Mouse (Mus musculus) heart, embryonic 14.5 days (tissue): ENCODE data around the gene Abcg2. TPM values are rescaled to one million over a fixed set of nuclear protein-coding genes. Genes with fewer than 3 reads are reported as not detected.

Source experiments
- ATAC-seq: fragments of 200-750 bp; cut with Nextera tagmentation; 2 replicates; pipeline ENCODE4 v1.8.0; 2017; ENCODE audit warnings: low read depth, moderate TSS enrichment; ENCODE audit not compliant: insufficient number of reproducible peaks, insufficient read depth, low FRiP score
- H3K27ac ChIP-seq, 2 experiments: fragments of 200-500 bp in 1 of 2; fragments of 300-500 bp in 1 of 2; sonication (generic) in 1 of 2; replicated peaks in 1 of 2; 2 replicates each; pipeline ENCODE4 v1.5.1; 2012 to 2014; ENCODE audit warnings: low read depth in 2 of 2, low read length in 2 of 2, control low read depth in 1 of 2, mild to moderate bottlenecking in 1 of 2, mixed read lengths in 1 of 2; ENCODE audit not compliant: control insufficient read depth in 1 of 2, insufficient read depth in 1 of 2
- H3K27me3 ChIP-seq: fragments of 300-500 bp; sonication (generic); 2 replicates; pipeline ENCODE4 v1.6.1; 2014; ENCODE audit warnings: mild to moderate bottlenecking, low read length, control low read depth; ENCODE audit not compliant: control insufficient read depth, insufficient read depth
- H3K36me3 ChIP-seq: fragments of 300-500 bp; sonication (generic); 2 replicates; pipeline ENCODE4 v1.6.1; 2014; ENCODE audit warnings: mild to moderate bottlenecking, control low read depth, low read length, mixed read lengths; ENCODE audit not compliant: control insufficient read depth, insufficient read depth
- H3K4me1 ChIP-seq, 2 experiments: fragments of 200-500 bp in 1 of 2; fragments of 300-500 bp in 1 of 2; sonication (generic) in 1 of 2; 2 replicates each; pipeline ENCODE4 v1.6.1; 2012 to 2014; ENCODE audit warnings: low read length in 2 of 2, control low read depth in 1 of 2, mixed read lengths in 1 of 2; ENCODE audit not compliant: control insufficient read depth in 2 of 2, insufficient read depth in 2 of 2
- H3K4me2 ChIP-seq: fragments of 300-500 bp; sonication (generic); 2 replicates; pipeline ENCODE4 v1.6.1; 2014; ENCODE audit warnings: mild to moderate bottlenecking, low read length
- H3K4me3 ChIP-seq, 2 experiments: fragments of 200-500 bp in 1 of 2; fragments of 300-500 bp in 1 of 2; sonication (generic) in 1 of 2; 2 replicates each; pipeline ENCODE4 v1.5.1; 2012 to 2014; ENCODE audit warnings: low read length in 2 of 2, mild to moderate bottlenecking in 2 of 2, control low read depth in 1 of 2, low read depth in 1 of 2, moderate library complexity in 1 of 2; ENCODE audit not compliant: control insufficient read depth in 1 of 2, insufficient read depth in 1 of 2
- H3K9ac ChIP-seq: fragments of 300-500 bp; sonication (generic); 2 replicates; pipeline ENCODE4 v1.6.1; 2014; ENCODE audit warnings: mild to moderate bottlenecking, low read length
- H3K9me3 ChIP-seq: fragments of 300-500 bp; sonication (generic); 2 replicates; pipeline ENCODE4 v1.6.1; 2016; ENCODE audit warnings: low read length, control low read depth; ENCODE audit not compliant: control insufficient read depth
- WGBS: fragments of 180-500 bp; shearing (Covaris S2); extraction: QIAGEN DNeasy Blood & Tissue Kit; methylation state at CpG from one replicate; pipeline ENCODE4 v1.1.7; 2014; 5-methylcytosine and 5-hydroxymethylcytosine counted together
- polyA plus RNA-seq: library from polyadenylated mRNA; unstranded; fragments of >200 nt; fragmentation: Nextera tagmentation; extraction: Ambion mirVana; gene quantifications from 2 replicates; pipeline ENCODE4 v1.2.1, GENCODE M21; 2014

Gene Abcg2
- polyA plus RNA-seq, 1 experiment from 2014 or later, result 68.0 TPM

DNA sequence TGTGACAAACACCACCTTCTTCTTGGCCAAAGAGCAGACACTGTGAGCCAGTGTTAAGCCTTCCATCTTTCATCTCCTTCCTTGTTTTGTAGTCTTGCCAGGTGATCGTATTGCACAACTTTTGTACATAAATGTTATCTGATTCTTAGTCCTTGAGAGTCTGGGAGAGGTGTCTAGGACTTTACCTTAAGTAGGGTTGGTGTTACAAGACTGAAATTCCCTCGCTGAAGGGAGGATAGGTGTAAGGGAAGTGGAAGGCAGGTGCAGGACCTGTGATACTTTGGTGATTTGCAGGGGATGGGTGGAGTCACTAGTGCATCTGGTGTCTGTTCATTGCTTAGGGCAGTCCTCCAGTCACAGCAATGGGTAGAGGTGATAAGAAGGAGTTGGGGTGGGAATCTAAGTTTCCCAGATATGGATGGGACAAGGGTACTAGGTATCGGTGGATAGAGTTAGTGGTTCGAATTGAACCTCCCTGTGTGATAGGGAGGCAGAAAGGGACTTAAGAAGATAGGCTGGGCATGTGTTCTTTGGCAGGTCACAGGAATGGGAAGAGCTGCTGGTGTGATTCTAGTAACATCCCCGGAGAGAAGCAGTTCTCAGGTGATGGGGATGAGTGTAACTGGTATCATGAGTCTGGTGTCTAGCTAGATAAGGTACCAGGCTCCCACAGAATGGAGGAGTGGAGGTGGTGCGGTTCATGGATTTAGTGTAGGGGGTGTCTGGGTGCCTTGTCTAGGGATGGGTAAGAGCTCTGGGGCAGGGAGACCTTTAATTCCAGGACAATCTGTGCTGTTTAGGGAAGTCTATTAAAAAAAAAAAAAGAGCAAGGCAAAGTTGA lies 25.8 kb downstream of the Abcg2 start:
- no peaks in the 10 kb centered on the region for H3K36me3 ChIP-seq
- peaks cover 6% of the 10 kb centered on the region for H3K9me3 ChIP-seq
- no peak overlapping the region for H3K4me3 ChIP-seq
- no peak for ATAC-seq
- H3K9ac ChIP-seq, result no peak overlapping the region
- H3K4me1 ChIP-seq, result no peaks in the 10 kb centered on the region
- H3K27me3 ChIP-seq, result no peaks in the 10 kb centered on the region
- no peak overlapping the region for H3K27ac ChIP-seq
- WGBS, result 71% methylated on average over 6 of the region's 6 CpGs
- no peak overlapping the region for H3K4me2 ChIP-seq

DNA sequence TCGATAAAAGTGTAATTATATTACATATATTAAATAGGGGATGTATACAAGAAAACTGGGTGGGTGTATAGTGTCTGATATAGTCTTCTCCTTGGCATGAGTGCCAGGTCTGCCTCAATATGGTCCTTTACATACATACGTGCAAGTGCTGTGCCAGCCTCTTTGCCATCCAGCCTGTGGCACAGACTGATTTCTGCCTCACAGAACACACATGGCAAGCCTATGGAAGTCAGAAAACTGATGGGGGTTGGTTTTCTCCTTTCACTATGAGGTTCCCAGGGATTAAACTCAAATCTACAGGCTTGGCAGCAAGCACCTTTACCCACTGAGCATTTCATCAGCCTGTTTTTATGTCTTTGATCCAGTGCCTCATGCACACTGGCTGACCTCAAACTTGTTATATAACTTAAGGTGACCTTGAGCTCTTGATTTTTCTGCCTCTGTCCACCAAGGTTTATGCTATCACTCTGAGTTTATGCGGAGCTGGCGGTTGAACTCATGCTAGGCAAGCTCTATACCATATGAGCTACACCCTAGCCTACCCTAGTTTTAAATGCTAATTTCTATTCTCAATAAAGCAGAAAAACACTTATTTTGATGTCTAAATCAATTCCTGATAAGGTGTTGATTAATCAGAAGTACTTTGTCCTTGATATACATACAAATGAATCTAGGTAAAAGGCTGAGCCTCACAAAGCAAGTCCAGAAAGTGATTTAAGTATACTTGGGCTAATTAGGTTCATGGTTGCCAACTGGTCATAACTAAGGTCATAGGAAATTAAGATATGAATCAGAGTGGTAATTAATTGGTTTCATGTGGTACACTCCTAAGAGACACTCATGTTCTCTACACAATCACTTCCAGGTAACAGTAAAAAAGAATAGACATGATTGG lies 26.7 kb downstream of the Abcg2 start:
- H3K36me3 ChIP-seq, result no peaks in the 10 kb centered on the region
- 63% methylated on average over 4 of the region's 4 CpGs for WGBS
- no peak overlapping the region for H3K4me3 ChIP-seq
- H3K4me2 ChIP-seq, result no peak overlapping the region
- H3K4me1 ChIP-seq, result no peaks in the 10 kb centered on the region
- H3K9ac ChIP-seq, result no peak overlapping the region
- no peak overlapping the region for H3K27ac ChIP-seq
- ATAC-seq, result peak; percentile 83
- no peaks in the 10 kb centered on the region for H3K27me3 ChIP-seq
- peaks cover 6% of the 10 kb centered on the region for H3K9me3 ChIP-seq

DNA sequence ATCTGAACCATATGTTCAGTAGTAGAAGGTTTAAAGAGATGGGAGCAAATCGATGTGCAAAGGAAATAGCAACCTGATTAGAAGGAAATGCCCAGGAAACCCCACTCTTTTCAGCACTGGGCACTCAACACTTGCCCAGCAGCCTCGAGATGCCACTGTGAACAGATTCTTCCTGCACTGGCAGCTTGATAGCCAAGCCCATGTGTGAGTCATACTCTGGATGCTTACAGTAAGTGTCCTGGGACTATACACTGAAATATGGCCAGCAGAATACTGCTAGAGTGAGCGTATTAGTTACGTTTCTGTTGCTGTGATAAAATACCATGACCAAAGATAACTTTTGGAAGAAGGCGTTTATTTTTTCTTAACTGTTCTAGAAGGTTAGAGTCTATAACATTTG lies 39.8 kb downstream of the Abcg2 start:
- 49% methylated on average over 5 of the region's 5 CpGs for WGBS
- H3K27me3 ChIP-seq, result no peaks in the 10 kb centered on the region

DNA sequence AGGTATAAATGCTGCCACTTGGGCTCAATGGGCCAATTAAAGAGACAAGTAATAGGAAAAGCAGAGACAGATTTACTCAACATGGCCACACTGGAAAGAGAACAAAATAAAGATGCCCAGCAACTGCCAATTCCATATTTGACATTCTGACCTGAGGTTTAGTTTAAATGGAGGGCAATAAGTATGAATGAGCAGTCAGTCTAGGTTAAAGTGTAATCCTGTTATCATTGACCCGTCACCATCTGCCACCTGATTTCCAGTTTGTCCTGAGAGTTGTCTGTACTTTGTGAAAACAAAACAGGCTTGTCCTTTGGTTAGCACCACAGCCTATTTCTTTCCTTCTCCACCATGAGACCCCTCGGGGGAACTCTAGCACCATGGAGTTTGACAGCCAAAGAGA lies 44.9 kb downstream of the Abcg2 start:
- Histone ChIP-seq H3K4me1 (no peaks in the 10 kb centered on the region), H3K9ac (no peak overlapping the region), H3K36me3 (no peaks in the 10 kb centered on the region), H3K4me2 (no peak overlapping the region), H3K9me3 (no peaks in the 10 kb centered on the region), H3K27me3 (no peaks in the 10 kb centered on the region), H3K4me3 (no peak overlapping the region), H3K27ac (no peak overlapping the region)
- ATAC-seq, result no peak
- WGBS, result 58% methylated on average over 2 of the region's 2 CpGs

More for the DNA sequence above, 39.8 kb downstream of the Abcg2 start:
- Histone ChIP-seq H3K4me3 (no peak overlapping the region), H3K4me1 (no peaks in the 10 kb centered on the region), H3K36me3 (no peaks in the 10 kb centered on the region), H3K4me2 (no peak overlapping the region), H3K27ac (no peak overlapping the region), H3K9me3 (no peaks in the 10 kb centered on the region), H3K9ac (no peak overlapping the region)
- ATAC-seq, result no peak

DNA sequence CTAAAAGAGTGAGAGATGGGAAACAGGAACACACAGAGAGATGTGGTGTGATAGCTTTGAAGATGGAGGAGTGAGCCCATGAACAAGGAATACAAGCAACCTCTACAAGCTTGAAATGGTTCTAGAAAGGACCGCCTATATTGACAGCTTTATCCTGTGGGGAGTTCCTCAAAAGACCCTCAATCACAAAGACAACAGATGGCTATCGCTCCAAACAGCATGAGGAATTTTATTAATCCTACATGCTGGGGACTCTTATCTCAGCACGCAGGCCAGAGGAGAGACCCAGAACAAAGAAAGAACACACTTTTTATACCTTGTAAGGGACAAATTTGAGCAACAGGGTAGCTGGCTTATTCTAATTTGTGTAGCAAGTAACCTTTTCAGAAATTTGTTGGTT lies 48.1 kb downstream of the Abcg2 start:
- H3K9me3 ChIP-seq, result no peaks in the 10 kb centered on the region
- H3K4me3 ChIP-seq, result no peak overlapping the region
- no peaks in the 10 kb centered on the region for H3K36me3 ChIP-seq
- WGBS, result 28% methylated on average over 3 of the region's 3 CpGs
- H3K4me2 ChIP-seq, result no peak overlapping the region
- H3K4me1 ChIP-seq, result no peaks in the 10 kb centered on the region
- no peak for ATAC-seq
- H3K27me3 ChIP-seq, result no peaks in the 10 kb centered on the region
- no peak overlapping the region for H3K9ac ChIP-seq
- H3K27ac ChIP-seq, result no peak overlapping the region

DNA sequence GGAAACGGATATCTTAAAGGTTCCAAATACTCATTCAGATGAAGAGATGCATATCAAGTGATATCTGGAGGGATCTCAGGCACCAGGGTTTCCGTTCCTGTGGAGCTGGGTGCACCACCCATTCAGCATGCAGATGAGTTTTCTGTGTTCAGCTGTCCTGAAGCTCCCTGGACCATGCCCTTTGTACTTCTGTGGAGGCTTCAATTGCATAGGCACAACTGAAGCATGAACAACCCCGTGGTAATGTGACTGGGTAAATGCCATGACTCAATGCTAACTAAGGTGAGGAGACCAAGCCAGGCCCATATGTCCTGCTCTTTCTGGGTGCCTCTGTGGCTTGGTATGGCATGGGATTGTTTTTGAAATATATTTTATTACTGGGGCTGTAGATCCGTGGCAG lies 49.4 kb downstream of the Abcg2 start:
- Histone ChIP-seq H3K27ac (no peak overlapping the region), H3K27me3 (no peaks in the 10 kb centered on the region), H3K4me1 (no peaks in the 10 kb centered on the region), H3K4me2 (no peak overlapping the region), H3K9ac (no peak overlapping the region), H3K4me3 (no peak overlapping the region), H3K9me3 (no peaks in the 10 kb centered on the region), H3K36me3 (no peaks in the 10 kb centered on the region)
- no peak for ATAC-seq
- WGBS, result 80% methylated on average over 4 of the region's 4 CpGs

DNA sequence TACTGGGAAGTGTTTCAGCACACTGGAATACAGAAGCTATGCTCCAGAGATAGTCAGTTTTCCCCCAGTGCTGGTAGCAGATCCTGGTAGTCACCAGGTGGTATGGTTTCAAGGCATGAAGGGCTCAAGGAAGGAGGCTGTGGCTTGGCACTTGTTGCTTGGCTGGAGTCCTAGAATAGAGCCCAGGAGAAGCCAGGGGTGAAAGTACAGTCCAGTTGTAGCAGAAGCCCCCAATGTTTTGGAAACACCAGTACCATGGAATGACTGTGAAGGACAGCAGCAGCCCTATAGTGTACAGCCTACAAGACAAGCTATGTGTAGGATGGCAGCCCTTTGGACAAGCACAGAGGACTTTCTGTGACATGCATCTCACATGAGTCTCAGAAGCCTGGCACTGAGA lies 54.2 kb downstream of the Abcg2 start:
- no peak overlapping the region for H3K4me2 ChIP-seq
- no peak for ATAC-seq
- H3K4me1 ChIP-seq, result peaks cover 3 to 12% of the 10 kb centered on the region in 2 experiments
- no peak overlapping the region for H3K9ac ChIP-seq
- no peaks in the 10 kb centered on the region for H3K36me3 ChIP-seq
- no peak overlapping the region for H3K4me3 ChIP-seq
- H3K9me3 ChIP-seq, result no peaks in the 10 kb centered on the region
- no peaks in the 10 kb centered on the region for H3K27me3 ChIP-seq
- H3K27ac ChIP-seq, result no peak overlapping the region
